Mouse (Mus musculus) lung, adult 2 months (tissue): ENCODE measurements around the gene Gpx3.
"Not testable (repeated sequence)": the region's sequence is repeated elsewhere in the genome, so short reads cannot be mapped to it uniquely, and the experiment has no call there.

Experiments
- CTCF ChIP-seq: fragments of 200-500 bp; IDR thresholded peaks from 2 replicates; pipeline ENCODE4 v1.5.1; 2011; ENCODE audit warnings: mild to moderate bottlenecking, low read length, control low read depth; ENCODE audit not compliant: insufficient read depth
- POLR2A ChIP-seq: fragments of 200-500 bp; IDR thresholded peaks from 2 replicates; pipeline ENCODE4 v1.6.1; 2011; ENCODE audit warnings: low read depth, mild to moderate bottlenecking, control low read depth, low read length, borderline replicate concordance; ENCODE audit errors: extremely low read depth

GRCm38 (mm10) chr11:54955400-54955734 lies 53.1 kb downstream of the Gpx3 start:
- not testable (repeated sequence) for TF ChIP-seq CTCF, POLR2A
